Mouse (Mus musculus) spleen, postnatal 0 days (tissue): ENCODE measurements around the gene Dld. TPM values are rescaled to one million over a fixed set of nuclear protein-coding genes. Genes with fewer than 3 reads are reported as not detected.

Experiments
- polyA plus RNA-seq: library from polyadenylated mRNA; unstranded; fragments of >200 nt; fragmentation: Nextera tagmentation; extraction: Ambion mirVana; gene quantifications from 2 replicates; pipeline ENCODE4 v1.2.1, GENCODE M21; 2015

Gene Dld
- 70.7 and 73.5 TPM in 2 replicates for polyA plus RNA-seq

GRCm38 (mm10) chr12:31350944-31351928 lies at the start of gene Dld:
Gene Dld (minus strand): TSS chr12:31351453.

GRCm38 (mm10) chr12:31390571-31390970 lies 39.3 kb upstream of the Dld start, which contains the start of gene Slc26a3:
Gene Slc26a3 (plus strand): TSS chr12:31390871.

Other genes starting within 250 kb of the Dld start
- not detected in 2 replicates for gene Gm6993, start 110.7 kb downstream of the Dld start, polyA plus RNA-seq
- gene Lamb1, start 86.2 kb downstream of the Dld start, polyA plus RNA-seq, result 5.6 and 7.6 TPM in 2 replicates
- 0.16 and 0.18 TPM in 2 replicates for gene Slc26a3, start 39.4 kb upstream of the Dld start, polyA plus RNA-seq
- 6.7 TPM in 2 replicates for gene Cbll1, start 148.2 kb upstream of the Dld start, polyA plus RNA-seq
- not detected in 2 replicates for gene Slc26a4, start 208.5 kb upstream of the Dld start, polyA plus RNA-seq